Comparison of ENCODE assay signal across 21 mouse cellular contexts in the genomic region with DNA sequence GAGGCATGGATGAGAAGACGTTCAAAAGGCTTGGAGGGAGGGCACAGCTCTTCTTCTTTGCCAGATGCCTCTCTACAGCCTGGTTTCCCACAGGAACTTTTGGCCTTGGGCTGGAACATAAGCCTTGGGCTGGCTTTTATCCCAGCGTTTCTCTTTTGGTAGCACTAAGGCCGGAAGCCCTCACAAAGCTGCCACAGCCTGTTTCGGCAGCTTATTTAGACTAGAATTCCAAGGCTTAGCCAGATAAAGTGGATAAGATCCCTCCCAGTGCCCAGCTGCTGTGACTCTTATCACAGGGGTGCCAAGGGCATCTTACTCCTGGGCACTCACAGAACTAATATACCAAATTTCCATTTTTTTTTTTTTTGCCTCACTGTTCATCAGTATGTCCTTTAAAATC.
DNase-seq lines count a peak whose midpoint lies in the region; ATAC-seq and TF ChIP-seq lines count a peak whose summit lies in the region.
"Had no signal": no experiment of that assay in that cellular context is flagged by ENCODE, and none has a peak within 500 bp of the region (broad histone marks: within the 10 kb centered on the region; RNA-seq: fewer than 3 reads in every experiment).

No protein-coding gene starts in this region.

- H3K4me3 ChIP-seq in lung, embryonic 14.5 days (ENCODE audit: low read depth, low read length), result no peak overlapping the region
- no peak overlapping the region for H3K4me3 ChIP-seq in midbrain, embryonic 11.5 days (ENCODE audit: low read depth, low read length)
- H3K4me3 ChIP-seq in midbrain, embryonic 15.5 days, result no peak overlapping the region

- no peak overlapping the region for H3K4me2 ChIP-seq in lung, embryonic 14.5 days
- no peak overlapping the region for H3K4me2 ChIP-seq in midbrain, embryonic 11.5 days
- H3K4me2 ChIP-seq in midbrain, embryonic 15.5 days, result no peak overlapping the region

- no peak for TF ChIP-seq CTCF in lung, embryonic 14.5 days (IDR thresholded peaks at IDR 0.05; ENCODE audit: low read depth)

- H3K9ac ChIP-seq in lung, embryonic 14.5 days, result no peak overlapping the region
- no peak overlapping the region for H3K9ac ChIP-seq in midbrain, embryonic 11.5 days (ENCODE audit: low read length)
- H3K9ac ChIP-seq in midbrain, embryonic 15.5 days, result no peak overlapping the region

- H3K4me1 ChIP-seq in lung, embryonic 14.5 days (ENCODE audit: insufficient read depth), result peaks cover 8% of the 10 kb centered on the region
- peaks cover 6% of the 10 kb centered on the region; the same call in 1 of the 2 replicates for H3K4me1 ChIP-seq in midbrain, embryonic 11.5 days (ENCODE audit: control insufficient read depth, insufficient read depth, low read length)
- peaks cover 7% of the 10 kb centered on the region for H3K4me1 ChIP-seq in midbrain, embryonic 15.5 days

- H3K36me3 ChIP-seq in lung, embryonic 14.5 days (ENCODE audit: insufficient read depth), result no peaks in the 10 kb centered on the region
- no peaks in the 10 kb centered on the region for H3K36me3 ChIP-seq in midbrain, embryonic 11.5 days (ENCODE audit: control insufficient read depth, insufficient read depth, low read length)
- no peaks in the 10 kb centered on the region for H3K36me3 ChIP-seq in midbrain, embryonic 15.5 days (replicated peaks)
- H3K36me3 ChIP-seq: G1E had no signal

- 45% methylated on average over 4 of the region's 4 CpGs for WGBS in lung, embryonic 14.5 days
- WGBS in midbrain, embryonic 11.5 days, result 68% methylated on average over 4 of the region's 4 CpGs
- 58% methylated on average over 4 of the region's 4 CpGs for WGBS in midbrain, embryonic 15.5 days

- no peak overlapping the region for H3K27ac ChIP-seq in lung, embryonic 14.5 days (ENCODE audit: low read depth)
- H3K27ac ChIP-seq in midbrain, embryonic 11.5 days (ENCODE audit: low read depth, low read length), result no peak overlapping the region
- H3K27ac ChIP-seq in midbrain, embryonic 15.5 days, result no peak overlapping the region

- no peaks in the 10 kb centered on the region for H3K9me3 ChIP-seq in lung, embryonic 14.5 days (ENCODE audit: low read depth, low read length)
- H3K9me3 ChIP-seq in midbrain, embryonic 11.5 days (ENCODE audit: control insufficient read depth, low read length), result no peaks in the 10 kb centered on the region
- no peaks in the 10 kb centered on the region for H3K9me3 ChIP-seq in midbrain, embryonic 15.5 days
- H3K9me3 ChIP-seq: G1E had no signal

- H3K27me3 ChIP-seq in lung, embryonic 14.5 days (ENCODE audit: insufficient read depth, low read length), result no peaks in the 10 kb centered on the region
- H3K27me3 ChIP-seq in midbrain, embryonic 11.5 days (ENCODE audit: control insufficient read depth, insufficient read depth, low read length), result no peaks in the 10 kb centered on the region
- no peaks in the 10 kb centered on the region for H3K27me3 ChIP-seq in midbrain, embryonic 15.5 days (replicated peaks)
- H3K27me3 ChIP-seq: CH12.LX, Patski had no signal

- peak; percentile 42 for DNase-seq in lung, embryonic 14.5 days
- no peak for DNase-seq in lung, postnatal 14 days
- DNase-seq in midbrain, embryonic 11.5 days (ENCODE audit: low spot score, missing footprints), result peak; percentile 73
- peak; percentile 62 for DNase-seq in ovary, adult 18-20 months (ENCODE audit: low spot score)
- DNase-seq in ovary, postnatal 10 days (ENCODE audit: low spot score), result no peak
- DNase-seq in ovary, postnatal 36 days (ENCODE audit: low spot score), result peak; percentile 27
- DNase-seq in ovary, postnatal 14 days (ENCODE audit: low spot score), result no peak
- DNase-seq: adrenal gland, adult 2 months; adrenal gland, adult 8-10 months; adrenal gland, postnatal 10 days; adrenal gland, postnatal 14 days; adrenal gland, postnatal 25 days; B cell, adult 2 months; cerebellum, adult 11 months; cerebellum, adult 11-12 months had no signal

- no peak for ATAC-seq in lung, embryonic 14.5 days (ENCODE audit: insufficient read depth)
- ATAC-seq in midbrain, embryonic 11.5 days (ENCODE audit: low FRiP score), result no peak
- ATAC-seq in midbrain, embryonic 15.5 days (replicated peaks), result no peak
- ATAC-seq: activated CD4-positive, CD25-positive, alpha-beta regulatory T cell, adult 4 months; CD4-positive, CD25-positive, alpha-beta regulatory T cell, adult 4 months; Patski had no signal

Comparison
In these comparisons a context has a peak if more than half of its experiments do, and no peak if none do; other contexts are left out.
1. DNase-seq: peak in lung, embryonic 14.5 days (single experiment), midbrain, embryonic 11.5 days (single experiment), ovary, adult 18-20 months (single experiment) and ovary, postnatal 36 days (single experiment); none in lung, postnatal 14 days (single experiment), ovary, postnatal 10 days (single experiment) and ovary, postnatal 14 days (single experiment).